Mouse (Mus musculus): ENCODE data around the gene Pdhx. TPM values are rescaled to one million over a fixed set of nuclear protein-coding genes. Genes with fewer than 3 reads are reported as not detected.

The Pdhx gene
- 100 to 1,000 TPM in 1 of 2 experiments, 10 to 100 TPM in 1; 69.0 to 104 TPM for total RNA-seq (2021)
- long read RNA-seq, experiment 1, transcript Pdhx-201 (11 exons, 2,506 nt) = major isoform, 213 of 221 reads
- long read RNA-seq, experiment 1, partial matches to known transcripts = 3 of 221 reads
- long read RNA-seq, experiment 1, other reads (novel, unspliced or antisense) = 5 of 221 reads
- long read RNA-seq, experiment 2, transcript Pdhx-201 (11 exons, 2,506 nt) = major isoform, 173 of 182 reads
- long read RNA-seq, experiment 2, partial matches to known transcripts = 7 of 182 reads
- long read RNA-seq, experiment 2, other reads (novel, unspliced or antisense) = 2 of 182 reads

DNA sequence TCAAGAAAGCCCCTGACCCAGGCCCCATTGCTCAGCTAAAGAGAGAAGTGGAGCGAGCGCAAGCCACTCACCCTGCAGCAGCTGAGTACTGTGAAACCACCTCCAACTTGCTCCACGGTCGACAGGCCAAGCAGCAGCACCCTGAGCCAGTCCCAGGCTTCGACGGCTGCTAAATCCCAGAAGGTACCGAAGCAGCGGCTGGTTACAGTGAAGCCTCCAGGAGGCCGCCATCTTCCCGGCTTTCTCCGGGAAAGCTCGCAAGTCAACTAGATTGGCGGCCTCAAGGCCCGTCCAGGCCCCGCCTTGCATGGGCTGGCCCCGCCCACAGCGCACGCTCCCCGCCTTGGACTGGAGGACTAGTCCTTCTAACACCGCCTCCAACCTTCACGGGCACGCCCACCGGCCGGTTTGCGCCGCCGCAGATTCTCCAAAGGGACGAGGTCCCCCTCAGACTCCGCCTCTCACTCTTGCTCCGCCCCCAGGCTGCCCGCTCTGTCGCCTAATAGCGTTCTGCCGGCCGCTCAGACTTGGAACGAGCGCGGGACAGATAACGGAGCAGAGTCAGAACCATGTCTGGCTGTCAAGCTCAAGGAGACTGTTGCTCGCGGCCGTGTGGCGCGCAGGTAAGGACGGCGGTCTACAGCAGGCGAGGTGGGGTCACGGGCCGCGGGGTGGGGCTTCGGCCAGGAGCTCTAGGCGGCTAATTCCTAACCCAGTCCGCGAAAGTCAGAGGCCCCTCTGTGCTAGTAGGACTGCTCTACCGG is at the start of gene Pdhx, which contains the start of gene Apip:
TSS of gene Pdhx (minus strand) at position 295 of the 764 bp plus-strand sequence.
TSS of gene Apip (plus strand) at position 457 of the 764 bp plus-strand sequence.
- peak; percentile 100 for DNase-seq
- no peak for TF ChIP-seq CTCF (IDR thresholded peaks at IDR 0.05)
- intact Hi-C loops (cut with DNase I) = no loop called here
- Histone ChIP-seq H3K27ac (peak within 1 kb of the TSS; percentile 94), H3K4me3 (peak within 1 kb of the TSS; percentile 83)

DNA sequence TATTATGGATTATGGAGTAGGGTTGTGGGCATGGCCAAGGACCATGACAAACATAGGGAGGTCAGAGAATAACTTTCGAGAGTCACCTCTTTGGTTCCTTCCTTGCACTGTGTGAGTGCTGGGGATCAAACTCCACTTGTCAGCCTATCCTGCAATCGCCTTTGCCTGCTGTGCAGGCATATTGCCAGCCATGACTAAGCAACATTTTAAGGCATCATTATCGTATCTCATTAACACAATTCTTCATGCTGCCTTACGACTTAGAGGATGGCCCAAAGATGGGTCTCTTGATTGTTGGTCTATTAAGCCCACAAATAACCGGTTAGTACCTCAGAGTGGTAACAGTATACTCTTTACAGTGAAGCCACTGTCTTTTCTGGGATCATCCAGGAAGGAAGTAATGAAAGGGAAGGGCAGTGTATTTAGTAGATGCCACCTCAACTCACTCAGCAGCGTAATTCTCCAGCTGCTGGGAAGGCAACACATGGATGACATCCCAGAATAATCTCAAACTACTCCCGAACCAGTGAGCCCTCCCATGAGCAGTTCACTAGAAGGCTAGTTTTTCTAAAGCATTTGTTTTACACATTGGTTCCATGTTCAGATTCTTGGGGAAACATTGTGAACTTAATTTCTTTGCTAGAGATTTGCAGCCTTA is 46.0 kb upstream of the Pdhx start:
- intact Hi-C loops (cut with DNase I) = no loop called here
- DNase-seq = no peak
- no peak for TF ChIP-seq CTCF (IDR thresholded peaks at IDR 0.05)
- Histone ChIP-seq H3K27ac (no peak overlapping the region), H3K4me3 (no peak overlapping the region)

DNA sequence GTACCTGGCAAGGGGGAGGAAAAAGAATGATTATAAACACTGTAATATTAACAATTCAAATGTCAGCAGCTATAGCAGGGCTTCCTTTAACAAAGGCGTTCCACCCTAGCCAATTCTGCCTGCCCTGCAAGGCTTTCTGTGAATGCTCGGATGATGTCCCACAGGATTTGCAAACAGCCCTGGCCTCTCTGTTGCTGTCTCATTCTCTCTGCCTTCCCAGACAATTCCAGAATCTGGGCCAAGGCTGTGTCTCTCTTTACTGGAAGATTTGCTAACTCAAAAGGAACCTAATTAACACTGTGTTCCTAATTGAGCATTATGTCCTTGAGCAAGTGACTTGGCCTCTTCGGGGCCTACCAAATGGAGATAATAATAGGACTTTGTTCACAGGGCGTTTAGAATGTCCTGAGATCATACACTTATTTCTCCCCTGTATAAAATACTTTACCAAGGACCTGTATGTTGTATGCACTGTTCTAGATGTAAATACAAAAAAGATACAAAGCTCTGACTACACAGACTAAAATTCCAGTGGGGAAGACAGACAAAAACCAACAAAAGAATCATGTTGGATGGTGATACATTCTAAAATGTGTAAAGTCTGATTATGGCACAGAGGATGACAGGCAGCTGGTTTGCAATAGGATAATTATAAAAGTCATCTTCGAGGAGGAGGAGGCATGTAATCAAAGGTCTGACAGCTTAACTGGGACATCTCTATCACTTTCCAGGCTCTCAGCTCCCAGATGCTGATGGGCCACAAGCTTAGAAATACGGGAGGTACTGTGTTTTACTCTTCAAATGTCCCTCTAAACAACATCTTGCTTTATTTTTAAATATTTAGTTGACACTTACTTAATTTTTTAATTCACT is 45.2 kb upstream of the Pdhx start:
- Histone ChIP-seq H3K27ac (no peak overlapping the region), H3K4me3 (no peak overlapping the region)
- DNase-seq = no peak
- TF ChIP-seq CTCF (IDR thresholded peaks at IDR 0.05) = no peak
- intact Hi-C loops (cut with DNase I) = no loop called here

- no peak overlapping the region for H3K27ac ChIP-seq
- H3K4me3 ChIP-seq = no peak overlapping the region
- DNase-seq = no peak
- TF ChIP-seq CTCF (IDR thresholded peaks at IDR 0.05) = no peak
- intact Hi-C loops (cut with DNase I) = no loop called here
Measured at GRCm38 (mm10) chr2:103117212-103117611, 43.9 kb upstream of the Pdhx start.

- H3K4me3 ChIP-seq = no peak overlapping the region
- TF ChIP-seq CTCF (IDR thresholded peaks at IDR 0.05) = no peak
- DNase-seq = no peak
- intact Hi-C loops (cut with DNase I) = no loop called here
- no peak overlapping the region for H3K27ac ChIP-seq
Measured at GRCm38 (mm10) chr2:103111669-103112068, 38.4 kb upstream of the Pdhx start.

GRCm38 (mm10) chr2:103106172-103106571 is 32.9 kb upstream of the Pdhx start:
- no peak for DNase-seq
- no peak for TF ChIP-seq CTCF (IDR thresholded peaks at IDR 0.05)
- Histone ChIP-seq H3K4me3 (no peak overlapping the region), H3K27ac (no peak overlapping the region)
- intact Hi-C loops (cut with DNase I) = no loop called here

DNA sequence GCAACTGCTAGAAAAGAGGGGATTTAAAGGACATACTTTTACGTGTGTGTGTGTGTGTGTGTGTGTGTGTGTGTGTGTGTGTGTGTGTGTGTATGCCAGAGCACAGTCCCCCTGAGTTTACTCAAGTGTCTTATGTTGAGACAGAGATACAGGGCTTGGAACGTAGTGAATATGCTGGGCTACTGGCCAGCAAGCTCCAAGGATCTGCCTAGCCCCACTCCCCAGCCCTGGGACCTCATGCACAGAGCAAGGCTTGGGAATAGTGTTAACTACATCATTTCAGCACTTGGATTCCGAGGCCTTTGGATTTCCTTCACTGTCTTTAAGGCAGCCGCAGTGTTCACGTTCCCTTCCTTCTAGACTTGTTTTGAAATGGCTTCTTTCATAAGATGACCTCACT is 29.3 kb upstream of the Pdhx start:
- no peak for DNase-seq
- Histone ChIP-seq H3K27ac (no peak overlapping the region), H3K4me3 (no peak overlapping the region)
- intact Hi-C loops (cut with DNase I) = no loop called here
- TF ChIP-seq CTCF (IDR thresholded peaks at IDR 0.05) = no peak

GRCm38 (mm10) chr2:103089521-103089920 is 16.2 kb upstream of the Pdhx start:
- H3K4me3 ChIP-seq = no peak overlapping the region
- intact Hi-C loops (cut with DNase I) = no loop called here
- no peak for DNase-seq

DNA sequence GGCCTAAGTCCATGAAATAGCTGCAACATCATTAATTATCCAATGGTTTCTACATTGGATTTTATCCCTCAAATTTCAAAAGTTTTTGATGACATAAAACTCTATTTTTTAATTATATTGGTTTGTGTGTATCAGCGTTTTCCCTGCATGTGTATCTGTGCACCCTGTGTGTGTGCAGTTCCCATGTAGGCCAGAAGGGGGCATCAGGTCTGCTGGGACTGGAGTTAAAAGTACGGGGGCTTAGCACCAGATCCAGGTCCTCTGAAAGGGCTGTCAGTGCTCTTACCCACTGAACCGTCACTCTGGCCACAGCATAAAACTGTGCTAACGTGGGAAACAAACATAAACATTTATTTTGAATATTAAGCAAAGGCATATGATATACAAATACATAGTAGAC is 14.8 kb upstream of the Pdhx start:
- TF ChIP-seq CTCF (IDR thresholded peaks at IDR 0.05) = peak; percentile 43
- intact Hi-C loops (cut with DNase I) = no loop called here
- DNase-seq = no peak
- H3K27ac ChIP-seq = no peak overlapping the region
- H3K4me3 ChIP-seq = no peak overlapping the region

More at GRCm38 (mm10) chr2:103089521-103089920, 16.2 kb upstream of the Pdhx start:
- no peak overlapping the region for H3K27ac ChIP-seq
- TF ChIP-seq CTCF (IDR thresholded peaks at IDR 0.05) = no peak

GRCm38 (mm10) chr2:103086432-103086831 is 13.1 kb upstream of the Pdhx start:
- intact Hi-C loops (cut with DNase I) = loop anchor here (1.0 kb wide), 1 partner anchor 261 kb away; no protein-coding TSS in a partner anchor
- no peak overlapping the region for H3K4me3 ChIP-seq
- no peak for DNase-seq
- peak; percentile 78 for TF ChIP-seq CTCF (IDR thresholded peaks at IDR 0.05)
- H3K27ac ChIP-seq = no peak overlapping the region

DNA sequence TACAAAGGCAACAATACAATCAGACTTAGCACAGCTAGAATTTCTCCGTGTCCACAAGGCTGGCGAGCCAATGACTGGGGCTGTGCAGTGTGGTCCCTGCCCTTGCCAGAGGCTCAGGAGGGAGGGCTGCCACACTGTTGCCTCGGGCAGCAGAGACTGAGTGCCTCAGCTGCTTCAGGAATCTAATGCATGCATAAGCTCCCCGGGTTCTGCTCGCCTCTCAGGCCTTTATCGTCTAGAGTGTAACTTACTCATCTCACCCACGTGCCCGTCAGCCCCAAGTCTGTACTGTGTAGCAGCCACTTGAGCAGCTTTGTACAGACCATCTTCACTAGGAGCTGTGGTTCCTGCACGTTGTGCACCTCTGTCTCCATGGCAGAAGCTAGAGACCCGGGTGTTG is 12.3 kb upstream of the Pdhx start:
- intact Hi-C loops (cut with DNase I) = loop anchor here (1.0 kb wide), 1 partner anchor 262 kb away; no protein-coding TSS in a partner anchor
- Histone ChIP-seq H3K27ac (no peak overlapping the region), H3K4me3 (no peak overlapping the region)
- no peak for TF ChIP-seq CTCF (IDR thresholded peaks at IDR 0.05)
- no peak for DNase-seq

- TF ChIP-seq CTCF (IDR thresholded peaks at IDR 0.05) = peak; percentile 87
- Histone ChIP-seq H3K27ac (no peak overlapping the region), H3K4me3 (no peak overlapping the region)
- intact Hi-C loops (cut with DNase I) = loop anchor here (5.0 kb wide), 2 partner anchors 343 to 402 kb away; no protein-coding TSS in a partner anchor
- no peak for DNase-seq
Measured at GRCm38 (mm10) chr2:103084451-103084850, 11.1 kb upstream of the Pdhx start.
